Mouse (Mus musculus): Measurements from ENCODE around the gene Tfam. TPM values are rescaled to one million over a fixed set of nuclear protein-coding genes. Genes with fewer than 3 reads are reported as not detected.

Tfam gene
- polyA plus RNA-seq, 1 experiment from 2014 or later: 56.5 TPM

GRCm38 (mm10) chr10:71183339-71184031 is 54.6 kb downstream of the Tfam start:
- H3K27ac ChIP-seq: no peak overlapping the region
- H3K9ac ChIP-seq: no peak overlapping the region
- 66% methylated on average over 7 of the region's 7 CpGs for WGBS
- ATAC-seq (ENCODE audit: low FRiP score): no peak
- no peaks in the 10 kb centered on the region for H3K36me3 ChIP-seq
- H3K4me3 ChIP-seq: no peak overlapping the region
- H3K4me1 ChIP-seq (replicated peaks): no peaks in the 10 kb centered on the region
- no peaks in the 10 kb centered on the region for H3K27me3 ChIP-seq
- H3K4me2 ChIP-seq: no peak overlapping the region
- no peaks in the 10 kb centered on the region for H3K9me3 ChIP-seq

DNA sequence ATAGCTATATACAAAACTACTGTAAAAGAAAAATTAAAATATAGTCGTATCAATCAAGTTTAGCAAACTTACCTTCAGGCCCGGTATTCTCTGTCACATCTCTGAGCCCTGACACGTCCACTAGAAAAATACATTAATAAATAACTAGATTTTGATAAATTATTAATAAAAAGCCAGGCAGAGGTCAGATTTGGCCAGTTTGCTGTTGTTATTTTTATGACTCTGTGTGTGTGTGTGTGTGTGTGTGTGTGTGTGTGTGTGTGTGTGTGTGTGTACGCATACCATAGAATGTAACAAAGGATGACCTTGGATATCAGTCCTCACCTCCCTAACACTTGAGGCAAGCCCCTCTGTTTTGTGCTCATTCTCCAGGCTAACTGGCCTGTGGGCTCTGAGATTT is 56.1 kb downstream of the Tfam start:
- H3K4me3 ChIP-seq: no peak overlapping the region
- no peaks in the 10 kb centered on the region for H3K9me3 ChIP-seq
- H3K4me2 ChIP-seq: no peak overlapping the region
- H3K27me3 ChIP-seq: no peaks in the 10 kb centered on the region
- no peak for ATAC-seq (ENCODE audit: low FRiP score)
- no peak overlapping the region for H3K9ac ChIP-seq
- no peaks in the 10 kb centered on the region for H3K4me1 ChIP-seq (replicated peaks)
- no peaks in the 10 kb centered on the region for H3K36me3 ChIP-seq
- no peak overlapping the region for H3K27ac ChIP-seq
- WGBS: 84% methylated on average over 4 of the region's 4 CpGs

DNA sequence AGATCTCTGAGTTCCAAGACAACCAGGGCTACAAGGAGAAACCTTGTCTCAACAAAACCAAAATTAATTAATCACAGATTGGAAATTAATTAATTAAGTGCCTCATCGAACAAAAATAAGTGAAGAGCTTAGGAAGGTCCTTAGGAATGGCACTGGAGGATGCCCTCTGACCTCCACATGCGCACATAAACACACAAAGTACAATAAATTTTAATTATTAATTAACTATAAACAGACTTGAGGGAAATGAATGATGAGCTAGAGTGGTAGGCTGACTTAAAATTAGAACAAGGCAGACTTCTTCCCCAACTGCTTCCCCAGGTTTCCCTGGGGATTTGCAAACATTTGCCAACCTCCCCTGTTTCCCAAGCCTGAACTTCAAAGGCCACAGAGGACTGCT is 57.0 kb downstream of the Tfam start:
- no peak overlapping the region for H3K4me2 ChIP-seq
- WGBS: 82% methylated on average over 2 of the region's 2 CpGs
- H3K9me3 ChIP-seq: no peaks in the 10 kb centered on the region
- H3K27ac ChIP-seq: no peak overlapping the region
- ATAC-seq (ENCODE audit: low FRiP score): no peak
- no peak overlapping the region for H3K4me3 ChIP-seq
- no peaks in the 10 kb centered on the region for H3K27me3 ChIP-seq
- H3K9ac ChIP-seq: no peak overlapping the region
- no peaks in the 10 kb centered on the region for H3K4me1 ChIP-seq (replicated peaks)
- no peaks in the 10 kb centered on the region for H3K36me3 ChIP-seq

- Histone ChIP-seq H3K27ac (no peak overlapping the region), H3K9me3 (no peaks in the 10 kb centered on the region), H3K4me3 (no peak overlapping the region), H3K4me1 (replicated peaks) (no peaks in the 10 kb centered on the region), H3K4me2 (no peak overlapping the region), H3K27me3 (no peaks in the 10 kb centered on the region), H3K36me3 (no peaks in the 10 kb centered on the region), H3K9ac (no peak overlapping the region)
- 84% methylated on average over 2 of the region's 2 CpGs for WGBS
- ATAC-seq (ENCODE audit: low FRiP score): no peak
These were observed 58.0 kb downstream of the Tfam start for GRCm38 (mm10) chr10:71180057-71180456.

DNA sequence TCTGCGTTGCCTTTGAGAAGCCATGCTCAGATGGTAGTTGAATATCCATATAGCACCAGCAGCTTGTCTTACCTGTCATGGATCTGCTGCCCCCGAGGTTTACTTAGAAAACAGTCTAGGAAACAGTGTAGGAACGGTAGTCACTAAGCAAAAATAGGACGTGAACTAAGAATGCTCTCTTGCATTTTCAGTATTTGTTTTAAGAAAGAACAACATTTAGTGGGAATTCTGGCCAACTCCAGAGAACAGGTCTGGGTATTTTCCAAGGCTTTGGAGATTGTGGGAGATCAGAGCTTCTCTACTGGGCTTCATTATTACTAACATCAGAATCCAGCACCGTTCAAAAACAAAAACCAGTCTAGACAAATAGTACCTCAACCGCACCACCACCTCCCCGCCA is 60.9 kb downstream of the Tfam start:
- Histone ChIP-seq H3K27ac (no peak overlapping the region), H3K4me1 (replicated peaks) (no peaks in the 10 kb centered on the region), H3K27me3 (no peaks in the 10 kb centered on the region), H3K36me3 (no peaks in the 10 kb centered on the region), H3K4me2 (no peak overlapping the region), H3K9ac (no peak overlapping the region), H3K4me3 (no peak overlapping the region), H3K9me3 (no peaks in the 10 kb centered on the region)
- WGBS: 90% methylated on average over 7 of the region's 7 CpGs
- ATAC-seq (ENCODE audit: low FRiP score): no peak

- H3K9me3 ChIP-seq: no peaks in the 10 kb centered on the region
These were observed 61.7 kb downstream of the Tfam start for GRCm38 (mm10) chr10:71176341-71176740.

More at GRCm38 (mm10) chr10:71176341-71176740, 61.7 kb downstream of the Tfam start:
- no peaks in the 10 kb centered on the region for H3K36me3 ChIP-seq
- no peak overlapping the region for H3K4me3 ChIP-seq
- no peaks in the 10 kb centered on the region for H3K27me3 ChIP-seq
- no peak for ATAC-seq (ENCODE audit: low FRiP score)
- no peak overlapping the region for H3K27ac ChIP-seq
- H3K4me1 ChIP-seq (replicated peaks): no peaks in the 10 kb centered on the region
- H3K9ac ChIP-seq: no peak overlapping the region
- H3K4me2 ChIP-seq: no peak overlapping the region
- WGBS: 76% methylated on average over 8 of the region's 8 CpGs

Other genes with a start within 250 kb of the Tfam start
- 5.9 TPM in 2 replicates for gene Bicc1, start 78.6 kb downstream of the Tfam start, polyA plus RNA-seq (2015; fragmentation: Nextera tagmentation; extraction: Ambion mirVana)
- 182 and 186 TPM in 2 replicates for gene Ube2d1, start 47.0 kb upstream of the Tfam start, polyA plus RNA-seq (2015; fragmentation: Nextera tagmentation; extraction: Ambion mirVana)
- gene Cisd1, start 106.7 kb upstream of the Tfam start, polyA plus RNA-seq (2015; fragmentation: Nextera tagmentation; extraction: Ambion mirVana): 253 and 266 TPM in 2 replicates
- 16.7 and 16.9 TPM in 2 replicates for gene Ipmk, start 109.5 kb upstream of the Tfam start, polyA plus RNA-seq (2015; fragmentation: Nextera tagmentation; extraction: Ambion mirVana)

All from hindbrain, embryonic 13.5 days (tissue).